Mouse (Mus musculus) embryonic facial prominence, embryonic 11.5 days (tissue): ENCODE measurements around the gene Serpina9. TPM values are rescaled to one million over a fixed set of nuclear protein-coding genes. Genes with fewer than 3 reads are reported as not detected.
"Not testable (repeated sequence)": the region's sequence is repeated elsewhere in the genome, so short reads cannot be mapped to it uniquely, and the experiment has no call there.

Source experiments
- ATAC-seq: fragments of 200-750 bp; cut with Nextera tagmentation; replicated peaks from 2 replicates; pipeline ENCODE4 v1.8.0; 2017; ENCODE audit warnings: low read depth; ENCODE audit not compliant: insufficient number of reproducible peaks, low FRiP score, low TSS enrichment
- DNase-seq: peaks from one replicate; pipeline ENCODE4 v3.0.0-alpha.2; 2015; ENCODE audit warnings: low spot score
- H3K27ac ChIP-seq: fragments of 300-500 bp; sonication (generic); replicated peaks from 2 replicates; pipeline ENCODE4 v1.5.1; 2014; ENCODE audit warnings: mild to moderate bottlenecking, low read depth, low read length, control low read depth
- H3K27me3 ChIP-seq: fragments of 300-500 bp; sonication (generic); 2 replicates; pipeline ENCODE4 v1.6.1; 2014; ENCODE audit warnings: mild to moderate bottlenecking, low read length, moderate library complexity, mixed read lengths; ENCODE audit not compliant: control insufficient read depth, insufficient read depth
- H3K36me3 ChIP-seq: fragments of 300-500 bp; sonication (generic); replicated peaks from 2 replicates; pipeline ENCODE4 v1.6.1; 2014; ENCODE audit warnings: low read depth, mild to moderate bottlenecking, low read length, moderate library complexity, mixed read lengths; ENCODE audit not compliant: control insufficient read depth, insufficient read depth
- H3K4me1 ChIP-seq: fragments of 300-500 bp; sonication (generic); 2 replicates; pipeline ENCODE4 v1.6.1; 2014; ENCODE audit warnings: low read length, mixed read lengths; ENCODE audit not compliant: control insufficient read depth, insufficient read depth
- H3K4me2 ChIP-seq: fragments of 300-500 bp; sonication (generic); 2 replicates; pipeline ENCODE4 v1.6.1; 2014; ENCODE audit warnings: low read depth, mild to moderate bottlenecking, control low read depth, low read length, moderate library complexity
- H3K4me3 ChIP-seq: fragments of 300-500 bp; sonication (generic); 2 replicates; pipeline ENCODE4 v1.5.1; 2014; ENCODE audit warnings: low read depth, low read length, control low read depth
- H3K9ac ChIP-seq: fragments of 300-500 bp; sonication (generic); replicated peaks from 2 replicates; pipeline ENCODE4 v1.6.1; 2014; ENCODE audit warnings: mild to moderate bottlenecking, control low read depth, low read length
- H3K9me3 ChIP-seq: fragments of 300-500 bp; sonication (generic); replicated peaks from 2 replicates; pipeline ENCODE4 v1.6.1; 2016; ENCODE audit warnings: mild to moderate bottlenecking, low read length, inconsistent platforms, mixed read lengths; ENCODE audit not compliant: control insufficient read depth
- WGBS: fragments of 180-500 bp; shearing (Covaris S2); extraction: QIAGEN DNeasy Blood & Tissue Kit; methylation state at CpG from one replicate; pipeline ENCODE4 v1.1.7; 2014; 5-methylcytosine and 5-hydroxymethylcytosine counted together
- polyA plus RNA-seq: library from polyadenylated mRNA; unstranded; fragments of >200 nt; fragmentation: Nextera tagmentation; extraction: Ambion mirVana; gene quantifications from 2 replicates; pipeline ENCODE4 v1.2.1, GENCODE M21; 2014

Gene Serpina9
- polyA plus RNA-seq, 1 experiment from 2014 or later: not detected

- H3K4me2 ChIP-seq, ATAC-seq, H3K9me3 ChIP-seq, H3K27me3 ChIP-seq, H3K36me3 ChIP-seq, H3K9ac ChIP-seq, H3K4me1 ChIP-seq, H3K4me3 ChIP-seq, DNase-seq, H3K27ac ChIP-seq: not testable (repeated sequence)
- 81% methylated on average over 2 of the region's 2 CpGs for WGBS
These were observed 57.0 kb downstream of the Serpina9 start for GRCm38 (mm10) chr12:103956555-103956954.

DNA sequence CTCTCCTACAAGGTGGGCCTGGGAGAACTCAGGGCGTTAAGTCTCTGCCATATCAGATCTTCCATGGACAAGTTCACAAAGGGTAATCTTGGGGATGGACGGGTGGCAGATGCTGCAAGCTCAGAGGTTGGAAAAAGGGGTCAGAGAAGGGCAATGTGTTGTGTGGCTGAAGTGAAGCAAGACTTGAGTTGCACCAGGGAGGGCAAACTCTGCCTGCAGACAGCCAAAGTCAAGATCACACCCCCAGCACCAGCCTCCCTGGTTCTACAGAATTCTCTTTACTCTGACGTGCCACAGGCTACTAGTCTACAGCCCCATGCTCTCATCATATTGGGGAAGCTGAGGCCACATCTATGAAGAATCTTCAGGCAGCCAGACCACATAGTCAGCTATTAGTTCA is 60.6 kb downstream of the Serpina9 start:
- H3K36me3 ChIP-seq, H3K9me3 ChIP-seq, H3K27me3 ChIP-seq, H3K4me1 ChIP-seq, H3K27ac ChIP-seq, DNase-seq, ATAC-seq, H3K4me3 ChIP-seq, H3K9ac ChIP-seq, H3K4me2 ChIP-seq: not testable (repeated sequence)
- 95% methylated on average over 2 of the region's 3 CpGs for WGBS

DNA sequence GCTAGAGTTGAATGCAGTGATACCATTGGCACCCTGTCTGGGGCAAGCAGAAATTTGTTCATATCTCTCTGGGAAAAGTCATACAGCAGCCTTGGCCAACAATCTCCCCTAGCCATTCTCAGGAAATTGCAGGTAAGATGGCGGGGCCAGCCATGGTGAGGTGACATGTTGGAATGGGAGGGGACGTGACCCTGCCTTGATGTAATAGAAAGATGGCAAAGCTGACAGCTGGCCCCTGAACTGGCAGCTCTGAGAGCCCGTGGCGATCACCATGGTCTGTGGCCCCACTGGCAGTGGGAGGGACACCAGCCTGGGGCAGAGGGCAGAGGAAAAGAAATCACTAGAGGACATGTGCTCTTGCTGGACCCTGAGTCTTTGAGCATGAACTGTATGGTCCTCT is 67.3 kb downstream of the Serpina9 start:
- Histone ChIP-seq H3K4me1 (no peaks in the 10 kb centered on the region), H3K9ac (no peak overlapping the region), H3K9me3 (no peaks in the 10 kb centered on the region), H3K27ac (no peak overlapping the region), H3K27me3 (no peaks in the 10 kb centered on the region), H3K4me2 (no peak overlapping the region), H3K36me3 (no peaks in the 10 kb centered on the region), H3K4me3 (no peak overlapping the region)
- ATAC-seq (no peak), DNase-seq (no peak)
- WGBS: 77% methylated on average over 4 of the region's 4 CpGs

Other genes with a start within 250 kb of the Serpina9 start
- gene Serpina1d, start 240.2 kb downstream of the Serpina9 start, polyA plus RNA-seq: not detected in 2 replicates
- gene Serpina1b, start 183.4 kb downstream of the Serpina9 start, polyA plus RNA-seq: 0.46 TPM in 1 of 2 replicates, not detected in the other
- gene Serpina1a, start 150.2 kb downstream of the Serpina9 start, polyA plus RNA-seq: not detected in 2 replicates
- 0.31 TPM in 1 of 2 replicates, not detected in the other for gene Serpina1c, start 108.9 kb downstream of the Serpina9 start, polyA plus RNA-seq
- gene Serpina1e, start 54.8 kb downstream of the Serpina9 start, polyA plus RNA-seq: not detected in 2 replicates
- not detected in 2 replicates for gene Serpina11, start 23.8 kb downstream of the Serpina9 start, polyA plus RNA-seq
- not detected in 2 replicates for gene Serpina12, start 30.7 kb upstream of the Serpina9 start, polyA plus RNA-seq
- gene Serpina5, start 87.4 kb upstream of the Serpina9 start, polyA plus RNA-seq: not detected in 2 replicates
- not detected in 2 replicates for gene Serpina3a, start 99.0 kb upstream of the Serpina9 start, polyA plus RNA-seq
- gene Serpina3b, start 114.2 kb upstream of the Serpina9 start, polyA plus RNA-seq: not detected in 2 replicates
- gene Serpina3c, start 140.1 kb upstream of the Serpina9 start, polyA plus RNA-seq: not detected in 2 replicates
- 0.13 TPM in 1 of 2 replicates, not detected in the other for gene Serpina3f, start 200.8 kb upstream of the Serpina9 start, polyA plus RNA-seq
- gene Serpina3g, start 222.5 kb upstream of the Serpina9 start, polyA plus RNA-seq: 0.35 and 0.43 TPM in 2 replicates
- not detected in 2 replicates for gene Serpina3i, start 249.4 kb upstream of the Serpina9 start, polyA plus RNA-seq